Mouse (Mus musculus) kidney, embryonic 16.5 days (tissue): ENCODE measurements around the gene Igf2r. TPM values are rescaled to one million over a fixed set of nuclear protein-coding genes. Genes with fewer than 3 reads are reported as not detected.

Experiments
- ATAC-seq: fragments of 200-750 bp; cut with Nextera tagmentation; 2 replicates; pipeline ENCODE4 v1.8.0; 2017; ENCODE audit warnings: moderate TSS enrichment; ENCODE audit not compliant: low FRiP score, low TSS enrichment
- H3K27ac ChIP-seq: fragments of 300-500 bp; sonication (generic); 2 replicates; pipeline ENCODE4 v1.5.1; 2014; ENCODE audit warnings: low read length
- H3K27me3 ChIP-seq: fragments of 300-500 bp; sonication (generic); 2 replicates; pipeline ENCODE4 v1.6.1; 2014; ENCODE audit warnings: low read length, control low read depth, mixed read lengths; ENCODE audit not compliant: insufficient read depth
- H3K36me3 ChIP-seq: fragments of 300-500 bp; sonication (generic); 2 replicates; pipeline ENCODE4 v1.6.1; 2014; ENCODE audit warnings: low read length, control low read depth, mixed read lengths; ENCODE audit not compliant: insufficient read depth
- H3K4me1 ChIP-seq: fragments of 300-500 bp; sonication (generic); 2 replicates; pipeline ENCODE4 v1.6.1; 2014; ENCODE audit warnings: low read length, control low read depth, mixed read lengths; ENCODE audit not compliant: insufficient read depth
- H3K4me2 ChIP-seq: fragments of 300-500 bp; sonication (generic); replicated peaks from 2 replicates; pipeline ENCODE4 v1.6.1; 2014; ENCODE audit warnings: low read depth, low read length
- H3K4me3 ChIP-seq: fragments of 300-500 bp; sonication (generic); 2 replicates; pipeline ENCODE4 v1.5.1; 2014; ENCODE audit warnings: mild to moderate bottlenecking, low read length
- H3K9ac ChIP-seq: fragments of 300-500 bp; sonication (generic); replicated peaks from 2 replicates; pipeline ENCODE4 v1.6.1; 2014; ENCODE audit warnings: low read length
- H3K9me3 ChIP-seq: fragments of 300-500 bp; sonication (generic); 2 replicates; pipeline ENCODE4 v1.6.1; 2016; ENCODE audit warnings: low read length, control low read depth
- WGBS: fragments of 180-500 bp; shearing (Covaris S2); extraction: QIAGEN DNeasy Blood & Tissue Kit; methylation state at CpG from one replicate; pipeline ENCODE4 v1.1.7; 2014; 5-methylcytosine and 5-hydroxymethylcytosine counted together
- polyA plus RNA-seq: library from polyadenylated mRNA; unstranded; fragments of >200 nt; fragmentation: Nextera tagmentation; extraction: Ambion mirVana; gene quantifications from 2 replicates; pipeline ENCODE4 v1.2.1, GENCODE M21; 2015

The Igf2r gene
- polyA plus RNA-seq, 1 experiment from 2014 or later, result 32.1 TPM

GRCm38 (mm10) chr17:12669363-12669679, 100.1 kb downstream of the Igf2r start:
- Histone ChIP-seq H3K36me3 (no peaks in the 10 kb centered on the region), H3K9me3 (no peaks in the 10 kb centered on the region), H3K27ac (peak overlapping the region; percentile 68), H3K4me1 (peaks cover 17% of the 10 kb centered on the region), H3K27me3 (no peaks in the 10 kb centered on the region), H3K4me2 (no peak overlapping the region), H3K4me3 (no peak overlapping the region), H3K9ac (no peak overlapping the region)
- peak; percentile 54 for ATAC-seq

- no peaks in the 10 kb centered on the region for H3K36me3 ChIP-seq
- ATAC-seq, result peak; percentile 69
- no peak overlapping the region for H3K9ac ChIP-seq
- H3K4me2 ChIP-seq, result no peak overlapping the region
- H3K4me1 ChIP-seq, result peaks cover 17% of the 10 kb centered on the region
- peak overlapping the region; percentile 68 for H3K27ac ChIP-seq
- WGBS, result 21% methylated on average over 7 of the region's 7 CpGs
- no peak overlapping the region for H3K4me3 ChIP-seq
- no peaks in the 10 kb centered on the region for H3K27me3 ChIP-seq
- no peaks in the 10 kb centered on the region for H3K9me3 ChIP-seq
Observed at GRCm38 (mm10) chr17:12668478-12669362, 100.7 kb downstream of the Igf2r start.

GRCm38 (mm10) chr17:12664156-12664555, 105.3 kb downstream of the Igf2r start:
- no peak overlapping the region for H3K27ac ChIP-seq
- WGBS, result 63% methylated on average over 8 of the region's 8 CpGs
- no peaks in the 10 kb centered on the region for H3K36me3 ChIP-seq
- H3K9me3 ChIP-seq, result no peaks in the 10 kb centered on the region
- H3K9ac ChIP-seq, result no peak overlapping the region
- no peak overlapping the region for H3K4me2 ChIP-seq
- H3K4me3 ChIP-seq, result no peak overlapping the region
- no peak for ATAC-seq
- H3K4me1 ChIP-seq, result peaks cover 9% of the 10 kb centered on the region; the same call in 1 of the 2 replicates
- no peaks in the 10 kb centered on the region for H3K27me3 ChIP-seq

- no peak for ATAC-seq
- no peak overlapping the region for H3K4me3 ChIP-seq
- no peaks in the 10 kb centered on the region for H3K27me3 ChIP-seq
- WGBS, result 61% methylated on average over 13 of the region's 13 CpGs
- H3K9me3 ChIP-seq, result no peaks in the 10 kb centered on the region
- H3K9ac ChIP-seq, result no peak overlapping the region
- H3K4me1 ChIP-seq, result no peaks in the 10 kb centered on the region
- no peaks in the 10 kb centered on the region for H3K36me3 ChIP-seq
- H3K27ac ChIP-seq, result no peak overlapping the region
- no peak overlapping the region for H3K4me2 ChIP-seq
Observed at GRCm38 (mm10) chr17:12660572-12661260, 108.7 kb downstream of the Igf2r start.

GRCm38 (mm10) chr17:12659233-12659632, 110.2 kb downstream of the Igf2r start:
- 90% methylated on average over 10 of the region's 10 CpGs for WGBS
- no peak for ATAC-seq
- H3K4me1 ChIP-seq, result no peaks in the 10 kb centered on the region
- no peak overlapping the region for H3K9ac ChIP-seq
- H3K27me3 ChIP-seq, result no peaks in the 10 kb centered on the region
- no peaks in the 10 kb centered on the region for H3K36me3 ChIP-seq
- no peak overlapping the region for H3K27ac ChIP-seq
- H3K9me3 ChIP-seq, result no peaks in the 10 kb centered on the region
- no peak overlapping the region for H3K4me2 ChIP-seq
- no peak overlapping the region for H3K4me3 ChIP-seq

- no peaks in the 10 kb centered on the region for H3K9me3 ChIP-seq
- no peaks in the 10 kb centered on the region for H3K4me1 ChIP-seq
- no peaks in the 10 kb centered on the region for H3K27me3 ChIP-seq
- WGBS, result 77% methylated on average over 7 of the region's 7 CpGs
- H3K27ac ChIP-seq, result no peak overlapping the region
- no peak overlapping the region for H3K9ac ChIP-seq
- H3K4me2 ChIP-seq, result no peak overlapping the region
- H3K36me3 ChIP-seq, result no peaks in the 10 kb centered on the region
- no peak for ATAC-seq
- H3K4me3 ChIP-seq, result no peak overlapping the region
Observed at GRCm38 (mm10) chr17:12658784-12659183, 110.7 kb downstream of the Igf2r start.

GRCm38 (mm10) chr17:12655826-12656225, 113.6 kb downstream of the Igf2r start:
- no peaks in the 10 kb centered on the region for H3K27me3 ChIP-seq
- H3K4me2 ChIP-seq, result no peak overlapping the region
- no peaks in the 10 kb centered on the region for H3K4me1 ChIP-seq
- 62% methylated on average over 7 of the region's 7 CpGs for WGBS
- H3K4me3 ChIP-seq, result no peak overlapping the region
- H3K9ac ChIP-seq, result no peak overlapping the region
- ATAC-seq, result no peak
- no peak overlapping the region for H3K27ac ChIP-seq
- no peaks in the 10 kb centered on the region for H3K36me3 ChIP-seq
- H3K9me3 ChIP-seq, result no peaks in the 10 kb centered on the region

- 84% methylated on average over 3 of the region's 3 CpGs for WGBS
Observed at GRCm38 (mm10) chr17:12654061-12654460, 115.4 kb downstream of the Igf2r start.

GRCm38 (mm10) chr17:12652604-12653003, 116.9 kb downstream of the Igf2r start:
- no peaks in the 10 kb centered on the region for H3K4me1 ChIP-seq
- no peak for ATAC-seq
- H3K9ac ChIP-seq, result no peak overlapping the region
- WGBS, result 90% methylated on average over 11 of the region's 11 CpGs
- no peaks in the 10 kb centered on the region for H3K27me3 ChIP-seq
- no peaks in the 10 kb centered on the region for H3K9me3 ChIP-seq
- H3K4me2 ChIP-seq, result no peak overlapping the region
- no peak overlapping the region for H3K27ac ChIP-seq
- H3K36me3 ChIP-seq, result no peaks in the 10 kb centered on the region
- no peak overlapping the region for H3K4me3 ChIP-seq

More at GRCm38 (mm10) chr17:12654061-12654460, 115.4 kb downstream of the Igf2r start:
- no peak for ATAC-seq
- no peak overlapping the region for H3K4me2 ChIP-seq
- H3K9ac ChIP-seq, result no peak overlapping the region
- no peaks in the 10 kb centered on the region for H3K4me1 ChIP-seq
- no peaks in the 10 kb centered on the region for H3K9me3 ChIP-seq
- no peaks in the 10 kb centered on the region for H3K36me3 ChIP-seq
- no peaks in the 10 kb centered on the region for H3K27me3 ChIP-seq
- H3K4me3 ChIP-seq, result no peak overlapping the region
- H3K27ac ChIP-seq, result no peak overlapping the region

- H3K4me3 ChIP-seq, result no peak overlapping the region
- 88% methylated on average over 5 of the region's 5 CpGs for WGBS
- no peak overlapping the region for H3K4me2 ChIP-seq
- no peak for ATAC-seq
- no peaks in the 10 kb centered on the region for H3K27me3 ChIP-seq
- no peaks in the 10 kb centered on the region for H3K9me3 ChIP-seq
- H3K36me3 ChIP-seq, result no peaks in the 10 kb centered on the region
- no peak overlapping the region for H3K9ac ChIP-seq
- no peaks in the 10 kb centered on the region for H3K4me1 ChIP-seq
- H3K27ac ChIP-seq, result no peak overlapping the region
Observed at GRCm38 (mm10) chr17:12645461-12645860, 124.0 kb downstream of the Igf2r start.
